Mouse (Mus musculus): ENCODE results near the gene Pik3c2b.

- TF ChIP-seq CTCF (IDR thresholded peaks at IDR 0.05; ENCODE audit: low read depth) (no peak), EP300 (IDR thresholded peaks at IDR 0.05; ENCODE audit: low read depth) (no peak)
These were observed 37.6 kb downstream of the Pik3c2b start for GRCm38 (mm10) chr1:133083003-133083546.
